Mouse (Mus musculus) frontal cortex, adult (tissue): ENCODE measurements at regions not wholly inside any gene's neighbourhood (a gene's known extent, or its start where the extent isn't known, plus 50 kb on each side); places are given as distances from the start of the nearest gene placed in this dataset.

Source experiments
- ATAC-seq: cut with Nextera tagmentation; 2 replicates; pipeline ENCODE4 v1.9.2; 2017; ENCODE audit warnings: mild to moderate bottlenecking, moderate library complexity, mixed read lengths; ENCODE audit not compliant: low TSS enrichment

DNA sequence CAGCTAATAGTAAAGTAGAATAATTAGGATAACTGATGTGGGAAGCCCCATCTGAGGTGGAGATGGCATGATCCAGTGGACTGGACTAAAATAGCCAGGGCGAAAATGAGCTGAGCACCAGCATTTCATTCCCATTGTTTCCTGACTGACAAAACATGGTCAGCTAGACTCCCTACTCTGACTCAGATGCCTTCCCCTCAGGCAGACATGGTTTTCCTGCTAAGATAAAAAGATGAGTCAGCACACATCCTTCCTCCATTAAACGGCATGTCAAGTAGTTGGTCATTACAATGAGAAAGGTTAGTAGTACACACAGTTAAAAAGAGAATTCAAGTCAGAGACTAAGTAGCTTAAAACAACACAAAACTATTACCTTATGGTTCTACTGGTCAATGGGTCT lies 939.7 kb upstream of the Lrrc4c start:
- no peak for ATAC-seq

DNA sequence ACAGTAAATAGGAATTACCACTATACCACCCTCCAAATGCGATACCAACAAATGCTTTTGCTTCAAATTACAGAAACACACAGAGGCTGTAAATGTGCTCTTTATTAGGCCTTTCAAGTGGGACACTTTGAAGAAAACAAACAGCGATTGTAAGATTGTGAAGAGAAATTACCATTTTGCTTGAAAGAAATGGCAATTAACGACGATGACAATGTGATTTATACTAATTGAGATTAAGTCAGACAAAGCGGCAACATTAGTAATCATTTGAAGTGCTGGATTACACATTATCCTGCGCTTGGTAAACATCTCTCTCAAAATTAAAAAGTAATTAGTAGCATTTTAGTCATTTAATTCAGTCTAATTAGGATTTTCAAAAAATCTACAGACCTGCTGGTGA lies 938.5 kb upstream of the Api5 start:
- ATAC-seq, result no peak

DNA sequence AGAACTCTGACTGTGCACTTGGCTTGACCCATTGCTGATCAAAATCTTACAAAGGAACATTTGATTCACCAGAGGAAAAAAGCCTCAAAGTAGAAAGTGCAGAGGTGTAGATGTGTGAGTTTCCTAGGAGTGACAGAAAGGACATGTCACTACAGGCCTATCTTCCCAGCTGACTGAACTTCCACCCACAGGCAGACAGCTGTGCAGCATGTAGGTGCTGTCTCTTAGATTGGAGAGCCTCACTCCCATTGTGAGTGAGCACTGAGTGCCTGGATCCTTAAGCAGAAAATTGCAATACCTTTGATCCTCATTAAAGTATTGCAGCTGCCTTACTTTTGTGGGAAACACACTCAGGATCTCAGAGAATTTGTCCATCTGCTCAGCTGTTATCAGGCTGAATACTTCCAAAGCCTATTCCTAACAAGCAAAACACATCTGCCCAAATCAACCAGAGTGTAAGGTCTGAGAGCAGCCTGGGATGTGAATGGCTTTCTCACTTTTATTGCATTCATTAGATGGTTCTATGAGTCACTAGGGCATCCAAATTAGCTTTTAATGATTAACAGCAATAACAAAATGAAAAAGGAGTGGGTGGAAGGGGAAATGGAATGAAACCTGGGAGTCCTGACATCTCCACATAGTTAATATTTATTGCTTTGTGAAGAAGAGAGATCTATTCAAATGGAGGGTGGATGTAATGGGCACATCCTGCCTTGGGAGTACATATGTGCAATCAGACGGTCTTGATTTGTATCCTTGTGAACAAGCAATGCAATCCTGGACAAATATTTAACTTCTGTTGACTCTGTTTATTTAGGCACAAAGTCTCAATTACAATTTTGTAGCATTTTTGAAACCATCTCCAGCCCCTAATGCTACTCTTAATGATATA lies 929.1 kb upstream of the Api5 start:
- ATAC-seq, result 0 out of 2 replicates have a peak, but pooled peaks have one; percentile 47
